Mouse (Mus musculus) CD4-positive helper T cell, adult 2 months (primary cell): ENCODE measurements around the gene Ankrd31.
"Not testable (repeated sequence)": the region's sequence is repeated elsewhere in the genome, so short reads cannot be mapped to it uniquely, and the experiment has no call there.

ENCODE experiments used
- DNase-seq: peaks from one replicate; pipeline ENCODE4 v3.0.0-alpha.2; 2012; ENCODE audit warnings: low read depth, missing footprints, low spot score

Ankrd31 gene

DNA sequence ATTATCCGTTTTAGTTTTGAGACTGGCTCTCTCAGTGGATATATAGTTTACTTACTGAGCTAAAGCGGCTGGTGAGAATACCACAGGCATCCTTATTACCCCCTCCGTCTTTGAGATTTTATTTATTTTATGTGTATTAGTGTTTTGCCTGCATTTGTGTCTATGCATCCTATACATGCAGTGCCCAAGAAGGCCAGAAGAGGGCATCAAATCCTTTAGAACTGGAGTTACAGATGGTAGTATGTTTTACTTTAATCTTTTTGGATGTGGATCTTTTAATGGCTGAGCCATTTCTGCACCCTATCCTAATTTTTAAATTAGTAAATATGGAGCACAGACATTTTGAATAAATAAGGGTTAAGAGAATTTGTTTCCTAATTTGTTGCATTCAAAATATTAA is 107.1 kb downstream of the Ankrd31 start:
- DNase-seq = peak; percentile 61

DNA sequence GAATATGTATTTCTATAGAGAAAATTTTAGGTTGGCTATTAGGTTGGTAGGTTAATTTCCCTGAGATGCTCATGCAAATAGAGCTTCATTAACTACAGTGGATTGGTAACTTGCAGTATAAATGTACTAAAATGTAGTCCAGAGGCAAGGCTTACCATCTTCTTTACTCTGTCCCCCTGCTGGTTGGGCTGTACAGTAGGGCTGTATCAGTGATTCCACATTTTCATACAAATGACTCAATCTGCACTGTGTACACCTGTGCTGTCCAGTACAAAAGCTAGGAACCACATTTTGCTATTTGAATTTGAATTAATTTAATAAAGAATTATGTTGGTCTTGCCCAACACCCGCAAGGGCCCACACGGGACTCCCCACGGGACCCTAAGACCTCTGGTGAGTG is 111.1 kb downstream of the Ankrd31 start:
- no peak for DNase-seq

DNA sequence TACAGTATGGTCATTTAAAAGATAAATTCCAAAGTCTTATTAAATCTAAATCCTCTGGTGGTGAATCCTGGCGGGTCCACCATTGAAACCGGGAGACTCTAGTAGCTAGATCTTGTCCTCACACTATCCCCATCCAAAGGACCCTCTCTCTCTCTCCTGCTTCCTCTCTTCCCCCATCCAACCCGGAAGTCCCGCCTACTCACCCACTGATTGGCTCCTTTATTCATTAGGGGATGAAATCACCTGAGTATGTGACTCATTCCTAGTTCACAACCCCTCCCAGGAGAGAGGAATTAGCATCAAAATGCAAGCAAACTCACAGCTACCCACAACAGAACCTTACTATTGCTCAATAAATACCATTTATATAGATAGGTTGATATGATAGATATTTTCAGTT is 122.7 kb downstream of the Ankrd31 start:
- no peak for DNase-seq

DNA sequence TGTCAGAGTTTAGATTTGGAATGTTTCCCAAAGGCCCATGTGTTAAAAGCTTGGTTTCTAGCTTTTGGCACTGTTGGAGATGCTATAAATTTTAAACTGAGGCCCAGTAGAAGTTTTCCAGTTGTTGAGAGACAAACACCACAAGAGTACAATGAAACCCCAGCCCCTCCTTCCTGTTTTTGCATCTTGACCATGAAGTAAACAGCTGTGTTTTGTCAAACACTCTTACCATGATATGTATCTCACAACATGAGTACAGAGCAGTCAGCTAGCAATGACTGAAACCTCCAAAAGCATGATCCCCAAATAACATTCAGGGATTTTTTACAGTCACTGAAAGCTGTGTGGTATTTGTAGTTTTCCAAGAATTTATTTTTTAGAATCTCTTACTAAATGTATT is 126.0 kb downstream of the Ankrd31 start:
- no peak for DNase-seq

DNA sequence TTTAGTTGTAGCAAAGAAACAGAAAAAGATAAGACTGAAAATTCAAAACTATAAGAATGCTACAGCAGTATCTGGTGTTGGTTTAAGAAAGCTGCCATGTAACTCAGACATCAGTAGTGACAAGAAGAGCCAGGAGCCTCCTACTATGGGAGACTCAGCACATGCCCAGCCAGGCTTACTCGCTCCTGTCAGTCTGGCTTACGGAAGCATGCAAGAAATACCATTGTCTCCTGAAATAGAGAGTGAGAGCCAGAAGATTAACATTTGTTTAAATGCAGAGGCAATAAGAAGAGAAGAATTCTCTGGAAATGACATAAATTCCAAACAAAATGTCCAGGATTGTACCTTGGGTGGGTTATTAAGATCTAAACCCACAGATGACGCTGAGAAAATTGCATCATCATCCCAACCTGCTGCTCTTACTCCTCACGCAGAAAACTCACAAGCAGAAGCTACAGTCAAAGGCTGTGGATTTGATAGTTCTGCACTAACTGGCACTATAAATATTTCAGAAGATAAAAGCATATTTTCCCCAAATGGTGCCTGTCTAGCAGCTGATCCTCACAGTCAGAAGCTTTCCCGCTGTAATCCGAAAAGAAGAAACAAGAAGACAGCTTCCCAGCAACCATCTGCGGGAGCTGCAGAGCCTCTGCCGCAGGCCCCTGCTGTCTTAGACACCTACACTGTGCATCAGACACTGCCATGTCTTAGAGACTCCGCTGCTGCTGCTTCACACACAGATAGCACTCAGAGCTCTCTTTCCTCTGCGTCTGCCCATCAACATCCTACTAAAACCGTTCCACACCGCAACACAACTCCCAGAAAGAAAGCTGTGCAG is 130.4 kb downstream of the Ankrd31 start:
- DNase-seq = no peak

DNA sequence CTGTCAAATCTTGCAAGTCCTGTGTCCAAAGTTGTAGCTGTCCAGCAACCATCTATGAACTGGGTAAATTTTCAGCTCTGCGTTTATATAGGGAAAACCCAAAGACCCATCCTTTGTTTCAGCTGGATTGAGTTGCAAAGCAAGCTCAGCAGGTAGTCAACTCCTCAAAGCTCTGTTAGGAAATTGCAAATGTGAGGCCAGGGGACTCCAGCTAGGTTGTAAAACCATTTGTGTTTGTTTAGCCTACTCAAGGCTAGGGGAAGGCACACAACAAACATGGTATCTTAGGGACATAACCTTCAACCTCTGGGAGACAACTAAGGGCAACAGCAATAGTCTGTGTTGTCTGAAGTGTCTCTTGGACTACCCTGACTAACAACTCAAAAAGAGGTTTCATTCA is 136.5 kb downstream of the Ankrd31 start:
- no peak for DNase-seq

DNA sequence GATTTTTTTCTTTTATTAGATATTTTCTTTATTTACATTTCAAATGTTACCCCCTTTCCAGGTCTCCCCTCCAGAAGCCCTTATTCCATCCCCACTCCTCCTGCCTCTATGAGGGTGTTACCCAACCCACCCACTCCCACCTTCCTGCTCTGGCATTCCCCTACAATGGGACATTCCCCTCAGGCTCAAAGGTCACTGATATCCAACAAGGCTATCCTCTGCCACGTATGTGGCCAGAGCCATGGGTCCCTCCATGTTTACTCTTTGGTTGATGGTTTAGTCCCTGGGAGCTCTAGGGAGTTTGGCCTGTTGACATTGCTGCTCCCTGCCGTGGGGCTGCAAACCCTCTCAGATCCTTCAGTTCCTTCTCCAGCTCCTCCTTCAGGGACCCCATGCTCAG is 141.9 kb downstream of the Ankrd31 start:
- no peak for DNase-seq

DNA sequence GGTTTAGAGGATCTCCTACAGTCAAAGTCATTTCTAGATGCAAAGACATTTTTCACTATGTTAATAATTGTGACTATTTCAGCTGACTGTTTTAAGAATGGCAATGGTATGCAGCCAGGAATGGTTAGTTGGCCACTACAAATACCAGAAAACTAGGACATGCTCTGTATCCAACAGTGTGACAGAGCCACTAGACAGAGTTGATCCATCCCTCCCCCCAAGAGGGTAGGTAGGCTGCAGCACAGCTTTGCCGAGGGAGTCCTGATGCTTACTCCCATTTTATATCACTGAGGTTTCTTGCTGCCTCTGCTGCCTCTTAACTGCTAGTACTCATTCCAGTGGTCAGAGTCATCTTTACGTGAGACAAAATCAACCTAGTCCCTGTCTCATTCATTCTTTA is 147.1 kb downstream of the Ankrd31 start:
- no peak for DNase-seq

DNA sequence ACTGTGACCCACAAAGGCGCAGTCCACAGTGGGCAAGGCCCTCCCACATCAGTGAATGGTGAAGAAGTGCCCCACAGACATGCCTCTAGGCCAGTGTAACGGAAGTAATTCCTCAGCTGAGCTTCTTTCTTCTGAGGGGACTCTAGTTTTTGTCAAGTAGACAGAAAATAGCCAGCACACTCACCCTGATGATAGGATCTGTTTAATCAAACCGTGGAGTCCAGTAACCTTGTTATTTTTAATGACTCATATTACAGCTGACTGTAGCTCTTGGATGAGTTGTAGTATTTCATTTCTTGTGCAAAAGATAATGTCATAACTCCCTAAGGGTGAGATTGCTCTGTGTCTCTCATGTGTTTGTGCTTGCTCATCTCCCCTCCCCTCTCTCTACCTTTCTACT is 158.6 kb downstream of the Ankrd31 start:
- DNase-seq = no peak

DNA sequence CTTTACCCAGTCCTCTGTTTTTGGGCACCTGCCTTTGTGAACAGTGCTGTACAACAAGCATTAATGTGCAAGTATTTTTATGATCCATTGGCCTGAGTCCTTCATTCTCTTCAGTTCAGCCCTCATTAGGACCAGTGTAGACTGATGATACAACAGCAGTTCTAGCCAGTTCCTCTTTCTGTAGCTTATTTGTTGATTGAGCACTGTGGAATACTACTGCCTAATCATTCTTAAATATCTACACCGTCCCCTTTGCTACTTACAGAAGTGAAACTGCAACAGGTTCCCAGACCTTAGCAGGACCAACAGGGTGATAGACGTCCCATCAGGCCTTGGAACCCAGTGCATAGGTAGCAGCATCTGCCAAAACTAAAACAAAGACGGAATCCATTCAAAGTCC is 163.1 kb downstream of the Ankrd31 start:
- no peak for DNase-seq

DNA sequence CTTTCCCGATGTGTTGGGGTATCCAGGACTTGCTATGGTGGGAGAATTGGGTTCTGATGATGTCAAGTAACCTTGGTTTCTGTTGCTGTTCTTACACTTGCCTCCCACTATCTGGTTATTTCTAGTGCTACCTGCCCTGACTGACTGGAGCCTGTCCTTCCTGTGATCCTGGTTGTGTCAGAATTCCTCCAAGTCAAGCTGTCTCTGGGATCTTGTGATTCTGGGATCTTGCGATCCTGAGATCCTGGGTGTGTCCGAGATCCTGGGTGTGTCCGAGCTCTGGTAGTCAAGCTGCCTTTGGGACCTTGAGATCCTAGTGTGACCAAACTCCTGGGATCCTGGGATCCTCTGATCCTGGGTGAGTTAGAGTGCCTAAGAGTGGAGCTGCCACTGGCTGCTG is 175.1 kb downstream of the Ankrd31 start:
- DNase-seq = not testable (repeated sequence)

DNA sequence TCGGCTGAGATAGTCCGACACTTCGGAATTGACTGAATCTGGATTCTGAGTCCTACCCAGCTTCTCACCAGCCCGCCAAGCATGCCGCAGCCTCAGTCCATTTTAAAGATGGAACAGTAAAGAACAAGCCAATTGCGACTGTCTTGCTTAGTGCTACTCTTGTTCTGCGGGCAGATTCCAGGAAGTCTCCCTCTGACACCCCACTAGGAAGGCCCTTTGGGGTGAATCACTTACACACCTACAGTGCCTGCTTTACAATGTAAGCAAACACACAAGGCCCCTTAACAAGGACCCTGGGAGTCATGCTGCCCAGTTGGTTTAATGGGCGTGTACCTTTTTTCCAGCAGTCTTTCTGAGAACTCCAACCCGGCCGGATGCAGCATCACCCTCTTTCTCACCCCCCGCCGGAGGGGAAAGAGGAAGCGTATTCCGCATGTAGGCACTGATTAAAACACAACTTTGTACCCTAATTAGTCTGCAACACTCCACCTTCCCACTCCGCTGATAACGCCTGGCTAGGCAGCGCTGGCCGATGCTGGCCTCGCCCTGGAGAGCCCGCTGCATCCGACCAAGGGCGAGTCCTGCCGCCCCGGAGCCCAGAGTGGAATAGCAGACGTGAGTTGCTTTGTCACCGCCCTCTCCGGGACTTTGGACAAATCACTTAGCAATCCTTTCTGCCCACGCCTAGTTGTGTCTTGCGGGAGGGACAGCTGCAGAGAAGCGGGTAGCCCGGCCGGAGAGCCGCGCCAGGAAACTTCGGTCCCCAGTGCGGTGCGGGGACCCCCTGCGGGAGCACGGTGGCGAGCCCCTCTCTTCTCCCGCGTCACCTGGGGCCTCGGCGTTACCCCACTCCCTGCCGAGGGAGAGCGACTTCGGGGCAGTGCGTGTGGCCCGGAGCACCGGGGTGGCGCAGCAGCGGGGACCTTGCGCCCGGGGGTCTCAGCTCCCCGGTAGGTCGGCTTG is 176.2 kb downstream of the Ankrd31 start, which contains the start of gene Gcnt4:
Gene Gcnt4, plus strand, starts transcription at position 691 of the 963 bp plus-strand sequence.
- DNase-seq = peak; percentile 29

DNA sequence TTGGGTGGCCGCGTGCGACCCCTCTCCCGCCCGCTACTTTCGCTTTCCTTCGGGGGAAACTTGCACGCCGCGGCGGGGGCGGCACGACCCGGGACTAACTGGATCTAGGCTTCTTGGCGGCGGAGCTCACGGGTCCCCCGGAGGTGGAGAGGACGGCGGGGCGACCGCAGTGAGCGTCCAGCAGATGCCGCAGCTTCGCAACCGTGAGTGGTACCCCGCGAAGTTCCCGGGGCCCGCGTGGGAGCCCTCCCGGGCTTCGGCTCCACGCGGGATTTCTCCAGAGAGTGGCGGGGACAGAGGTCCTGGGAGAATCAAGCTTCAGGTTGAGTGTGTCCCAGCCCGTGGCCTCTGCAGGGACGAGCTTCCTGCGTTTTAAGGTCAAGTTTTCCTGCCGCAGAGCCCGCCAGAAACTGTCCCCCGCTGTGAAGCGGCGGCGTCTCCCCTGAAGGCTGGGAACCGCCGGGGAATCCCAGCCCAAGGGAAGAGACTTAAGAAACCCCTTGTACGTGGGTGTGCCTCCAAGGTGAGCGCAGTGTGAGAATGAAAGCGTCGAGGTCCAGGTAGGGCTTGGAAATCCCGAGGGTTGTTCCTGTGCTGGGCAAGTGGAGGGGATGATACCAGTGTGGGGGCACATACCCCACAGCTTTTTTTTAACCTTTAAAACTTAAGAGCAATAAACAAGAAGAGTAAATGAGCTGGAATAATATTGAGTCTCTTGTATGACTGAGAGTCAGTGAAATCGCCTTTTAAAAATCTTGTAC is 177.1 kb downstream of the Ankrd31 start:
- DNase-seq = peak; percentile 23

DNA sequence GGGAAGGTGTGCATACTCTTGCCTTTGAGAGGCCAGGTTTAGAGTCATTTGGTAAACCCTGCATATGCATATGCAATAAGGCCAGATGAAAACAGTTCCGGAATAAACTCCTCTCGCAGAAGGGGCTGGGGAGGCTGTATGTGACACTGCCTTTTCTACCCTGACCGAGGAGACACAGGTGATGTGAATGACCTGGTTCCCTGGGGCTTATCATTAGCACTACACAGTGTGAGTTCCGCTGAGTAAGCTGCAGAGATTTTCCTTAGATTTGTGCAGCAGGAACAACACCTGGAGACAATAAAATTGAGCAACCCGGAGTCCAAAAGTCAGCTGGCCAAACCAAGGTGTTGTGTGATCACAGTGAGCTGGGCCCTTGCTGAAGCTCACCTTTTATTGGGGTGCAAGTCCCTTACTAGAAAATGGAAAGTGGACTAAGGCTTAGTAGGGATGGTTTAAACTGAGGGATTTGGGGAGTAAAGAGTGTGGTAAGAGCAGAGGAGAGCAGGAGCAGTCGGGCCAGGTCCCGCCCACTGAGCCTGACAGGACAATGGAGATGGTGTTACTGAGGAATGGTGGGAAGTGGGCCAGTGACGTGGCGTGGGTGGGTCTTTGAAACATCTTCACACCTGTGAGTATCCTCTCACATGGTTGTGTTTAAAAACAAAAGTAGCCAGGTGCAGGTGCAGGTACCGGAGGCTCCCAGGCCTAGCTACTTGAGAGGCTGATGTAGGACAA is 178.1 kb downstream of the Ankrd31 start:
- no peak for DNase-seq

DNA sequence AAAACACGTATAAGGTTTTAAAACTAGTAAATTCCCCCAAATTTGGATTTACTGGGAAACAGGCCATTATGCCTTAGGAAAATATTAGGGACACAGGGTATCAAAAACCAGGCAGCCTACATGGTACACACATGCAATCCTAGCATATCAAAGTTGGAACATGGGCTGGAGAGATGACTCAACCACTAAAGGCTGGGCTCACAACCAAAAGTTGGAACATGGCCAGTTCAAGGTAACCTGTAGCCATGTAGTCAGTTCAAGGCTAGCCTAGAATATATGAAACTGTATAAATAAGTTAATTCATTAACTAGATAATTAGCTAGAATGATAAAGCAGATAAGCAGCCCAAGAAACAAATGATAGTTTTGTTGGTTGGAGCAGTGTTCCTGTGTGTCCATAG is 179.7 kb downstream of the Ankrd31 start:
- no peak for DNase-seq

DNA sequence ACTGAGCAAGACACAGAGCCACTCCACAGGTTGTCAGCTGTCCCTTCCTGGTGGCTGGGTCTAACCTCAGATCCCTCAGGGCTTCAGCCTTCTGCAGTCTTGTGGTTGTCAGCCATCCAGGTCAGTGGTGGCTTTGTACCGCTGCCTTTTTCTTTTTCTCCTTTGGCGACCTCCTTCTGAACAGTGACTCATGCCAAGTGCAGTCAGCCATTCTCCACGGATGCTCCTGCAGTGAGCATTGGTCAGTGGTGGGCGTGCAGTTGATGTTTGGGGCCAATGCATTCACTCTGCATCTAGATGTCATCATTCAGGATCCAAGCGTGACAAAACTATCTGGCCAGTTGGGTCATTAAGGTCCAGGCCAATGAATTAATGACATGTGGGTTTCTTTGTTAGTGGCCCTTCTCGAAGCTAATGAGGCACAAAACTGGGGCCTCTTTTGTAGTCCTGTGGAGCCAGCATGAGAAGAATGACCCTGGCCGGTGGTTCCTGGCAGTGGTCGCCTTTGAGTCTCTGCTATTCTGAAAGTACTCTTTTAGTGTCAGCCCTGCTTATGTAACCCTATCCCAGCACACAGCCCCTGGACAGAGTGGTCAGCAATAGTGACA is 180.5 kb downstream of the Ankrd31 start:
- DNase-seq = no peak

DNA sequence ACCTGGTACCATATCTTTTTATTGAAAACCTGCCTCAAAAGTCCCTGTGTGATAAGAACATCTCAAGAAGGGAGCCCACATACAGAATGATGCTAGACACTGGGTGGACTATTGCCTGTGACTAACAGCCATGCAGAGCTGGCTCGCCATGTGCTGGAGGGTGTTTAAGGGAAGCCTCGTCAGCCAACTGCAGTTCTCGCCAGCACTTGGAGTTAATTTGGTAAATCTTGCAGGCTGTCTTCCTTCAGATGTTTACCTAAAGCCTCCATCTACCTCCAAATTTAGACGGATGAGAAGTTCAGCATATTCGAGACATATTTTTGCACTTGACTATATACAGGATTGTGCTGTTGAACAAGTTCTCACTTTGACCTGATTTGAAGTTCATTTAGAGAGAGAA is 184.7 kb downstream of the Ankrd31 start:
- no peak for DNase-seq

DNA sequence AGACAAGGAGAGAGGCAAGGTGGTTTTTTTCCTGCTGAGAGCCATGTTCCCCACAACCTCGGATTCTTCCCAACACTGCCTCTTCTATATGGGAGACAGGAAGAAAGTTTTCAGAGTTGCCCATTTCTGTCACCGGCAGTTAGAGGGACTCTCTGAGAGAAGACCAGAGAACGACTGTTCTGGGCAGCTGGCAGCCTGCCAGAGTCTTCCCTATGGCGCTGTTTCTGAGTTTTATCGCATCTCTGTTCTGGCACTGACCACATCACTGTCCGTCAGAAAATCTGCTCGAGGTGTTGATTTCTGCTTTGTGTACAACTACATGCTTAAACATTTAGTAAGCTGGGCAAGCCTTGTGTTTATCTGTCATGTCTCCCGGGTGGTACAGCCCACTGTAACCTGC is 185.3 kb downstream of the Ankrd31 start:
- DNase-seq = no peak

DNA sequence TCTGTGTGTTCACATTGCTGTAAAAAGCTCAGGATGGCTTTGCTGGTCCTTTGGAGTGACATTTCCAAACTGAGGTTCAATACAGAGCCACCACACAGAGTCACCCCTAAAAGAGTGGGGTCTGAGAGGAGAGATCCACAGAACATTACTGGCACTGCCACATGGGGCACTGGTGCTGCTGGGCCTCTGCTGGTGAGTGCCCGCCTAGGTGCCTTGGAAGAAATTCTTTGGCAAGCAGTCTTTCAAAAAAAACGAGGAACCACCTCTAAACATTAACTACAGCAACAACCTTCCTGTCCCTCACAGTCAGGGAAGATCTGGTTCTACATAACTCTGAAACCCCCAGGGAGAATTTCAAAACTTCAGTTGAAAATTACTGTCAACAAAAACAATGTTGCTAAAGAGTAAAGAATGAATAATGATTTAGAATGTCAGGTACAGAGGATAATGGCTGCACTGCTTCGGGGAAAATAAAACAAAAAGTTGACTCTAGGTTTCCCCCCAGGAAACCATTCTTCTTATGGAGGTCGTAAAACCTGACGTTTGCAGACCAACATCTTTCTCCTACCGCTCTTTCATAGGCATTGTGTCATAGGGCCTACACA is 188.2 kb downstream of the Ankrd31 start:
- no peak for DNase-seq

DNA sequence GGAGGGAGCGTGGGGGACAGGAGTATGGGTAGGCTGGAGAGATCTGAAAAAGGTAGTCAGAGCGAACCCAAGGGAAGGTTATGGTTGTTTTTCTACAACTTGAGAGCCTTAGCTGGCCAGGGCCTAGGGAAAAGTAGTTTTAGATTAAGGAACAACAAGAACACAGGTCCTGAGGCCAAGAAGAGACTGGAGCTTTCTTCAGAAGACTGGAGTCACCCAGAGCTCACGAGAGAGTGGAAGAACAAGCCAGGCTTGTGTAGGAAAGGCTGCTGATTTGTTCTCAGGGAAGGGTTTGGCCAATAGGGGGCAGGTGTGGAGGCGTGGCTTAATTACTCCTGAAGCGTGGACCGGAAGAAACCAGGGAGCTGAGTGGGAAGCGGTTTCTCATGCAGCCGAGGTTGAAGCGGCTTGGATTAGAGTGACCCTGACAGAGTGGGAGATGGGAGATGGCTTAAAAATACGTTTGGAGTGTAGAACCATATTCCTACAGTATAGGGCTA is 189.0 kb downstream of the Ankrd31 start:
- no peak for DNase-seq
